ENCODE assay signal across 8 mouse cellular contexts in the genomic region with DNA sequence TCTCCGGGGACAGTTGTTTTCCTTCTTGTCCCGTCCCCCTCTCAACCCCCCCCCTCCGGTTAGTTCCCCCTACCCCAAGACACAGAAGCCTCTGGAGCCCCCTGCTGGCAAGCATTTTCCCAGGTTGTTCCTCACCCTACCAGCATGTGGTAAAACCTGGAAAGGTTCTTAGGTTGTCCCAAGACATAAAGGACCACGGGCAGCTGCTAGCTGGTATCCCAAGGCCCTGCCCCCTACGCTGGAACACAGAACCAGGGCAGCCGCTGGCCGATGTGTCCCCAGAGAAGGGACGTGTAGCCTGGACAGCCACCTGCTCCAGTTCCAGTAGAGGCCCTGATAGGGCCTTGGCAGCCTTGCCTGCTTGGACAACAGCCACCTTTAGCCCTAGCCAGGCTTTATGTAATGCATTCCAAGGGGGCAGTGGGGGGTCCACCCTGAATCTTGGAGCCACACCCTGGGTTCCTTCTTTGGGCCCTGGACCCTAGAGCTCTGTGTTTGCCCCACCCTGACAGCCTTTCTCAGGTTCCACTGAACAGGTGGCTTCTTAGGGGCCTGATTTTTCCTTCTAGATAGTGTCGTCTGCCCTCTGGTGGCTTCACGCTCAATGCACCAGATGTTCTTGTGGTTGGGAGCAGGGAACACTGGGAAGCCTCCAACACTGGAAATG. TPM values are rescaled to one million over a fixed set of nuclear protein-coding genes. Genes with fewer than 3 reads are reported as not detected.
DNase-seq lines count a peak whose midpoint lies in the region; ATAC-seq and TF ChIP-seq lines count a peak whose summit lies in the region.

No protein-coding gene starts in this region.

- TF ChIP-seq POLR2A in bone marrow, adult 2 months (IDR thresholded peaks at IDR 0.05; ENCODE audit: borderline replicate concordance, control insufficient read depth, low read depth, low read length) = no peak

- 0 out of 2 replicates have a peak overlapping the region, but pooled peaks have one; percentile 13 for H3K27ac ChIP-seq in bone marrow, adult 2 months (ENCODE audit: control insufficient read depth, insufficient read depth, low read depth, low read length, poor library complexity)
- peak overlapping the region; percentile 96 for H3K27ac ChIP-seq in heart, postnatal 0 days (ENCODE audit: low read depth)

- peak overlapping the region; percentile 94 for H3K9ac ChIP-seq in heart, postnatal 0 days (replicated peaks; ENCODE audit: low read depth, low read length)

- intact Hi-C loops in left cerebral cortex, postnatal 4 days (cut with DNase I) = no loop called here

- peak; percentile 4 for ATAC-seq in heart, postnatal 0 days (ENCODE audit: insufficient read depth, low read depth)
- peak; percentile 19 for ATAC-seq in megakaryocyte-erythroid progenitor cell, adult 5-6 weeks (replicated peaks; ENCODE audit: low FRiP score, low TSS enrichment, poor library complexity, severe bottlenecking)

- peaks cover 50% of the 10 kb centered on the region for H3K36me3 ChIP-seq in erythroblast, embryonic 14.5 days (ENCODE audit: control insufficient read depth)
- H3K36me3 ChIP-seq in heart, postnatal 0 days (replicated peaks; ENCODE audit: control insufficient read depth, insufficient read depth, low read length) = peaks cover 36% of the 10 kb centered on the region

- peaks cover 12% of the 10 kb centered on the region for H3K4me1 ChIP-seq in bone marrow, adult 2 months (ENCODE audit: control insufficient read depth, insufficient read depth, low read length)
- peaks cover 57% of the 10 kb centered on the region for H3K4me1 ChIP-seq in erythroblast, embryonic 14.5 days (ENCODE audit: control insufficient read depth)
- H3K4me1 ChIP-seq in heart, postnatal 0 days (ENCODE audit: control insufficient read depth, insufficient read depth) = peaks cover 30% of the 10 kb centered on the region

- peak overlapping the region; percentile 85 for H3K4me3 ChIP-seq in bone marrow, adult 2 months (replicated peaks; ENCODE audit: control insufficient read depth, low read depth, low read length)
- peak overlapping the region; percentile 88 for H3K4me3 ChIP-seq in erythroblast, embryonic 14.5 days (replicated peaks)
- peak overlapping the region; percentile 90 for H3K4me3 ChIP-seq in heart, postnatal 0 days (ENCODE audit: low read depth, low read length)

- no peak for TF ChIP-seq EP300 in heart, postnatal 0 days (IDR thresholded peaks at IDR 0.05; ENCODE audit: low read depth)

- peak; percentile 68 for DNase-seq in left cerebral cortex, postnatal 4 days
- no peak for DNase-seq in left cerebral cortex, adult 11 months (ENCODE audit: low spot score)
- DNase-seq in heart, postnatal 0 days (ENCODE audit: low spot score) = peak; percentile 76
- peak; percentile 67 to 87 for DNase-seq in kidney, postnatal 36 days
- DNase-seq in thymus, adult 18-20 months = peak; percentile 40 to 60

- peaks cover 5% of the 10 kb centered on the region for H3K27me3 ChIP-seq in erythroblast, embryonic 14.5 days (ENCODE audit: control insufficient read depth)
- H3K27me3 ChIP-seq in heart, postnatal 0 days (ENCODE audit: control insufficient read depth, insufficient read depth, low read length) = no peaks in the 10 kb centered on the region

- no peaks in the 10 kb centered on the region for H3K9me3 ChIP-seq in erythroblast, embryonic 14.5 days (ENCODE audit: control insufficient read depth, low read length)
- H3K9me3 ChIP-seq in heart, postnatal 0 days (replicated peaks; ENCODE audit: control insufficient read depth, low read length) = no peaks in the 10 kb centered on the region

- TF ChIP-seq CTCF in bone marrow, adult 2 months (IDR thresholded peaks at IDR 0.05; ENCODE audit: control insufficient read depth, insufficient read depth, low read length) = peak; percentile 26; the same call in 1 of the 2 replicates
- peak; percentile 62 for TF ChIP-seq CTCF in heart, postnatal 0 days (IDR thresholded peaks at IDR 0.05; ENCODE audit: low read depth)

- peak overlapping the region; percentile 88 for H3K4me2 ChIP-seq in heart, postnatal 0 days (ENCODE audit: low read depth, low read length)

- 1% methylated on average over 10 of the region's 10 CpGs for WGBS in bone marrow, adult 2 months
- WGBS in heart, postnatal 0 days = under 1% methylated on average over 10 of the region's 10 CpGs

RNA-seq across cellular contexts. Expression of a gene that starts 1.1 kb away (rescaled TPM):
- 10 to 100 TPM; 59.6 to 61.5 TPM for total RNA-seq in left cerebral cortex, postnatal 4 days (2021)
- polyA plus RNA-seq in bone marrow, adult 2 months (2011; ENCODE audit: insufficient read depth, insufficient read length, low replicate concordance, missing spikeins) = 82.1 and 98.6 TPM in 2 replicates
- polyA plus RNA-seq in erythroblast, embryonic 14.5 days (2012) = 65.0 and 72.0 TPM in 2 replicates
- 162 and 183 TPM in 2 replicates for total RNA-seq in heart, postnatal 0 days (2014; rRNA removed; ENCODE audit: low replicate concordance)
- polyA plus RNA-seq in heart, postnatal 0 days (2015; fragmentation: Nextera tagmentation; extraction: Ambion mirVana) = 115 and 120 TPM in 2 replicates
- 134 and 152 TPM in 2 replicates for total RNA-seq in megakaryocyte-erythroid progenitor cell, adult 5-6 weeks (2014; fragmentation: Nextera tagmentation)
- total RNA-seq in megakaryocyte-erythroid progenitor cell, adult 5-6 weeks (2017) = 128 and 236 TPM in 2 replicates

RNA-seq across cellular contexts. Expression of a gene that starts 5.8 kb away (rescaled TPM):
- total RNA-seq in left cerebral cortex, postnatal 4 days (2021) = 1 to 10 TPM; 2.6 to 3.3 TPM
- not detected in 2 replicates for polyA plus RNA-seq in bone marrow, adult 2 months (2011; ENCODE audit: insufficient read depth, insufficient read length, low replicate concordance, missing spikeins)
- polyA plus RNA-seq in erythroblast, embryonic 14.5 days (2012) = 0.08 and 0.09 TPM in 2 replicates
- 2.4 and 2.5 TPM in 2 replicates for total RNA-seq in heart, postnatal 0 days (2014; rRNA removed; ENCODE audit: low replicate concordance)
- polyA plus RNA-seq in heart, postnatal 0 days (2015; fragmentation: Nextera tagmentation; extraction: Ambion mirVana) = 2.1 and 2.8 TPM in 2 replicates
- 1.7 and 1.8 TPM in 2 replicates for total RNA-seq in megakaryocyte-erythroid progenitor cell, adult 5-6 weeks (2014; fragmentation: Nextera tagmentation)
- total RNA-seq in megakaryocyte-erythroid progenitor cell, adult 5-6 weeks (2017) = 1.7 and 2.4 TPM in 2 replicates

RNA-seq across cellular contexts. Expression of a gene that starts 13.9 kb away (rescaled TPM):
- total RNA-seq in left cerebral cortex, postnatal 4 days (2021) = 10 to 100 TPM; 57.0 to 59.9 TPM
- polyA plus RNA-seq in bone marrow, adult 2 months (2011; ENCODE audit: insufficient read depth, insufficient read length, low replicate concordance, missing spikeins) = 4.9 and 12.2 TPM in 2 replicates
- 15.5 and 17.8 TPM in 2 replicates for polyA plus RNA-seq in erythroblast, embryonic 14.5 days (2012)
- 19.7 and 28.3 TPM in 2 replicates for total RNA-seq in heart, postnatal 0 days (2014; rRNA removed; ENCODE audit: low replicate concordance)
- polyA plus RNA-seq in heart, postnatal 0 days (2015; fragmentation: Nextera tagmentation; extraction: Ambion mirVana) = 43.6 and 45.3 TPM in 2 replicates
- total RNA-seq in megakaryocyte-erythroid progenitor cell, adult 5-6 weeks (2014; fragmentation: Nextera tagmentation) = 8.5 and 10.8 TPM in 2 replicates
- 2.9 and 4.1 TPM in 2 replicates for total RNA-seq in megakaryocyte-erythroid progenitor cell, adult 5-6 weeks (2017)

RNA-seq across cellular contexts. Expression of a gene that starts 18.7 kb away (rescaled TPM):
- under 1 TPM; 0.72 to 0.84 TPM for total RNA-seq in left cerebral cortex, postnatal 4 days (2021)
- polyA plus RNA-seq in bone marrow, adult 2 months (2011; ENCODE audit: insufficient read depth, insufficient read length, low replicate concordance, missing spikeins) = not detected in 2 replicates
- 0.03 TPM in 1 of 2 replicates, not detected in the other for polyA plus RNA-seq in erythroblast, embryonic 14.5 days (2012)
- total RNA-seq in heart, postnatal 0 days (2014; rRNA removed; ENCODE audit: low replicate concordance) = not detected in 2 replicates
- 1.3 and 1.4 TPM in 2 replicates for polyA plus RNA-seq in heart, postnatal 0 days (2015; fragmentation: Nextera tagmentation; extraction: Ambion mirVana)
- not detected in 2 replicates for total RNA-seq in megakaryocyte-erythroid progenitor cell, adult 5-6 weeks (2014; fragmentation: Nextera tagmentation)
- not detected in 2 replicates for total RNA-seq in megakaryocyte-erythroid progenitor cell, adult 5-6 weeks (2017)

RNA-seq across cellular contexts. Expression of a gene that starts 21.2 kb away (rescaled TPM):
- total RNA-seq in left cerebral cortex, postnatal 4 days (2021) = 100 to 1,000 TPM; 486 to 495 TPM
- 465 and 588 TPM in 2 replicates for polyA plus RNA-seq in bone marrow, adult 2 months (2011; ENCODE audit: insufficient read depth, insufficient read length, low replicate concordance, missing spikeins)
- 836 and 840 TPM in 2 replicates for polyA plus RNA-seq in erythroblast, embryonic 14.5 days (2012)
- total RNA-seq in heart, postnatal 0 days (2014; rRNA removed; ENCODE audit: low replicate concordance) = 1,449 and 1,606 TPM in 2 replicates
- 1,256 and 1,260 TPM in 2 replicates for polyA plus RNA-seq in heart, postnatal 0 days (2015; fragmentation: Nextera tagmentation; extraction: Ambion mirVana)
- 361 and 460 TPM in 2 replicates for total RNA-seq in megakaryocyte-erythroid progenitor cell, adult 5-6 weeks (2014; fragmentation: Nextera tagmentation)
- 350 and 443 TPM in 2 replicates for total RNA-seq in megakaryocyte-erythroid progenitor cell, adult 5-6 weeks (2017)
